Comparison of ENCODE assay signal across 8 mouse cellular contexts in the genomic region with DNA sequence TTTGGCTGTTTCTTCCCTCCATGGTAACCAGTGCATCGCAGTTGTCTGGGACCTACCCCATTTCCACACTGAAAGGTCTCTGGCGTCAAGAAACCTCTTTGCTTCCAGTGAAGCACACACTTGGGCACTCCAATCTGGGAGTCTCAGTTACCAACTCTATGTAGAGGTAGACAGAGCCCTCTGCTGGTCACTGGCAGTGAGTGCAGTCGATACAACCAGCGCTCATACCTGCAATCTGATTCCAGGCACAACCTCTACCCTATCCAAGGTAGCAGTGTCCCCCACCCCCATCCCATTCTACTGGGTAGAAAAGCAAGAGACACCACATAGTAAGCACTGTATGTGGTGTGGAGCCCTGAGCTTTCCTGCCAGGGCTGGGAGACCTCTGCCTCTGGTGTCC. TPM values are rescaled to one million over a fixed set of nuclear protein-coding genes. Genes with fewer than 3 reads are reported as not detected.
DNase-seq lines count a peak whose midpoint lies in the region; ATAC-seq and TF ChIP-seq lines count a peak whose summit lies in the region.

No protein-coding gene starts in this region.

- WGBS in heart, adult 2 months, result 6% methylated on average over 4 of the region's 4 CpGs
- 6% methylated on average over 4 of the region's 4 CpGs for WGBS in kidney, embryonic 15.5 days
- 7% methylated on average over 4 of the region's 4 CpGs for WGBS in liver, adult 2 months

- peak overlapping the region; percentile 24; the same call in 1 of the 2 replicates for H3K27ac ChIP-seq in heart, adult 2 months
- H3K27ac ChIP-seq in kidney, embryonic 15.5 days, result no peak overlapping the region
- no peak overlapping the region for H3K27ac ChIP-seq in liver, adult 2 months (replicated peaks; ENCODE audit: insufficient read depth, low read depth, low read length)

- peaks cover 15% of the 10 kb centered on the region for H3K4me1 ChIP-seq in heart, adult 2 months (ENCODE audit: control insufficient read depth, insufficient read depth, low read length)
- H3K4me1 ChIP-seq in kidney, embryonic 15.5 days, result peaks cover 21% of the 10 kb centered on the region
- no peaks in the 10 kb centered on the region for H3K4me1 ChIP-seq in liver, adult 2 months (ENCODE audit: control insufficient read depth, insufficient read depth, low read length)

- H3K79me2 ChIP-seq in heart, adult 2 months (replicated peaks; ENCODE audit: control insufficient read depth, insufficient read depth, low read length), result 0 out of 2 replicates have a peak, but pooled peaks cover 2% of the 10 kb centered on the region
- H3K79me2 ChIP-seq in liver, adult 2 months (ENCODE audit: control insufficient read depth, insufficient read depth, low read length), result no peaks in the 10 kb centered on the region

- peak overlapping the region; percentile 53 for H3K9ac ChIP-seq in heart, adult 2 months (ENCODE audit: low read depth, low read length)
- no peak overlapping the region for H3K9ac ChIP-seq in kidney, embryonic 15.5 days
- no peak overlapping the region for H3K9ac ChIP-seq in liver, adult 2 months (ENCODE audit: low read depth, low read length)

- no peaks in the 10 kb centered on the region for H3K9me3 ChIP-seq in kidney, embryonic 15.5 days (replicated peaks)

- DNase-seq in B cell, adult 2 months, result peak; percentile 58 to 61
- peak; percentile 56 to 64 for DNase-seq in adrenal gland, adult 18-20 months (ENCODE audit: low spot score in 2 of 2)
- peak; percentile 89 for DNase-seq in embryo, embryonic 10.5 days (ENCODE audit: low spot score)
- DNase-seq in heart, adult 2 months, result peak; percentile 68 to 69
- DNase-seq in liver, adult 2 months (ENCODE audit: extremely low read depth, low read depth, low spot score), result peak; percentile 45
- peak; percentile 25 to 34 for DNase-seq in natural killer cell, adult 2 months (ENCODE audit: low spot score in 2 of 2)
- DNase-seq in testis, postnatal 10 days (ENCODE audit: low spot score), result peak; percentile 71

- peak; percentile 94 for TF ChIP-seq CTCF in heart, adult 2 months (IDR thresholded peaks at IDR 0.05)
- TF ChIP-seq CTCF in liver, adult 2 months (IDR thresholded peaks at IDR 0.05; ENCODE audit: low read depth, low read length), result peak; percentile 82

- 0 out of 2 replicates have a peak, but pooled peaks have one; percentile 30 for TF ChIP-seq POLR2A in heart, adult 2 months (IDR thresholded peaks at IDR 0.05; ENCODE audit: insufficient read depth, low read depth, low read length)
- no peak for TF ChIP-seq POLR2A in liver, adult 2 months (IDR thresholded peaks at IDR 0.05; ENCODE audit: extremely low read depth, insufficient read depth, low read length)

- H3K27me3 ChIP-seq in heart, adult 2 months (ENCODE audit: control insufficient read depth, insufficient read depth, low read length), result no peaks in the 10 kb centered on the region
- H3K27me3 ChIP-seq in kidney, embryonic 15.5 days, result peaks cover 17% of the 10 kb centered on the region
- no peaks in the 10 kb centered on the region for H3K27me3 ChIP-seq in liver, adult 2 months (ENCODE audit: control insufficient read depth, insufficient read depth, low read length)

- H3K4me3 ChIP-seq in heart, adult 2 months, result peak overlapping the region; percentile 39
- H3K4me3 ChIP-seq in kidney, embryonic 15.5 days (replicated peaks), result no peak overlapping the region
- no peak overlapping the region for H3K4me3 ChIP-seq in liver, adult 2 months (ENCODE audit: insufficient read depth, low read depth, low read length)

- 0 out of 2 replicates have a peak, but pooled peaks have one; percentile 35 for ATAC-seq in kidney, embryonic 15.5 days (replicated peaks; ENCODE audit: low FRiP score)

- intact Hi-C loops in heart, adult 2 months (cut with DNase I), result loop anchor here (1.0 to 5.0 kb wide), 5 partner anchors 24 to 375 kb away; no protein-coding TSS in a partner anchor

- H3K4me2 ChIP-seq in kidney, embryonic 15.5 days, result no peak overlapping the region

- H3K36me3 ChIP-seq in heart, adult 2 months (ENCODE audit: control insufficient read depth, insufficient read depth, low read length), result no peaks in the 10 kb centered on the region; the same call in 1 of the 2 replicates
- no peaks in the 10 kb centered on the region for H3K36me3 ChIP-seq in kidney, embryonic 15.5 days
- no peaks in the 10 kb centered on the region for H3K36me3 ChIP-seq in liver, adult 2 months (ENCODE audit: control insufficient read depth, insufficient read depth, low read length)

- TF ChIP-seq EP300 in heart, adult 2 months (IDR thresholded peaks at IDR 0.05; ENCODE audit: insufficient read depth, low read depth, low read length), result peak; percentile 98

RNA-seq across cellular contexts. Expression of a gene that starts 3.7 kb away (rescaled TPM):
- total RNA-seq in adrenal gland, adult 18-20 months (2021), result 10 to 100 TPM in 1 of 2 experiments, 1 to 10 TPM in 1; 9.1 to 10.7 TPM
- 10 to 100 TPM; 10.1 to 18.1 TPM for total RNA-seq in heart, adult 2 months (2021)
- polyA plus RNA-seq in heart, adult 2 months (2012; rRNA removed), result 11.2 and 14.6 TPM in 2 replicates
- polyA plus RNA-seq in kidney, embryonic 15.5 days (2015; fragmentation: Nextera tagmentation; extraction: Ambion mirVana), result 0.38 and 0.64 TPM in 2 replicates
- total RNA-seq in liver, adult 2 months (2014; rRNA removed), result 0.92 and 2.4 TPM in 2 replicates
- 0.30 and 0.62 TPM in 2 replicates for polyA plus RNA-seq in liver, adult 2 months (2012; rRNA removed)

RNA-seq across cellular contexts. Expression of a gene that starts 52.7 kb away (rescaled TPM):
- 10 to 100 TPM; 32.5 to 45.4 TPM for total RNA-seq in adrenal gland, adult 18-20 months (2021)
- total RNA-seq in heart, adult 2 months (2021), result 10 to 100 TPM; 49.5 to 54.9 TPM
- 53.9 and 92.7 TPM in 2 replicates for polyA plus RNA-seq in heart, adult 2 months (2012; rRNA removed)
- polyA plus RNA-seq in kidney, embryonic 15.5 days (2015; fragmentation: Nextera tagmentation; extraction: Ambion mirVana), result 38.7 and 42.2 TPM in 2 replicates
- total RNA-seq in liver, adult 2 months (2014; rRNA removed), result 34.0 and 46.1 TPM in 2 replicates
- polyA plus RNA-seq in liver, adult 2 months (2012; rRNA removed), result 27.6 and 30.3 TPM in 2 replicates

RNA-seq across cellular contexts. Expression of a gene that starts 53.0 kb away (rescaled TPM):
- 10 to 100 TPM; 56.0 to 61.3 TPM for total RNA-seq in adrenal gland, adult 18-20 months (2021)
- total RNA-seq in heart, adult 2 months (2021), result 10 to 100 TPM; 81.7 to 99.2 TPM
- 40.2 and 63.3 TPM in 2 replicates for polyA plus RNA-seq in heart, adult 2 months (2012; rRNA removed)
- 92.9 and 109 TPM in 2 replicates for polyA plus RNA-seq in kidney, embryonic 15.5 days (2015; fragmentation: Nextera tagmentation; extraction: Ambion mirVana)
- total RNA-seq in liver, adult 2 months (2014; rRNA removed), result 15.1 and 25.2 TPM in 2 replicates
- polyA plus RNA-seq in liver, adult 2 months (2012; rRNA removed), result 16.2 and 17.7 TPM in 2 replicates

Comparison
In these comparisons a context has a peak if more than half of its experiments do, and no peak if none do; other contexts are left out.
1. DNase-seq: peak in every context shown above with its lines; median percentile 89 in embryo, embryonic 10.5 days; 71 in testis, postnatal 10 days; 68 in heart, adult 2 months; 60 in adrenal gland, adult 18-20 months; 60 in B cell, adult 2 months; 45 in liver, adult 2 months; 30 in natural killer cell, adult 2 months.